Mouse (Mus musculus) cerebellum, adult 18-20 months (tissue): ENCODE data around the gene Arpp21.

Experiments
- DNase-seq, 2 experiments: peaks; one replicate each; pipeline ENCODE4 v3.0.0; 2021

Gene Arpp21

GRCm38 (mm10) chr9:112235696-112236397 lies at the start of gene Arpp21:
Arpp21 (minus strand) TSS chr9:112235938.
- DNase-seq = peak; percentile 53 to 57

GRCm38 (mm10) chr9:112272426-112272969 lies 36.8 kb upstream of the Arpp21 start:
- no peak for DNase-seq

GRCm38 (mm10) chr9:112264982-112265641 lies 29.4 kb upstream of the Arpp21 start:
- no peak for DNase-seq

DNA sequence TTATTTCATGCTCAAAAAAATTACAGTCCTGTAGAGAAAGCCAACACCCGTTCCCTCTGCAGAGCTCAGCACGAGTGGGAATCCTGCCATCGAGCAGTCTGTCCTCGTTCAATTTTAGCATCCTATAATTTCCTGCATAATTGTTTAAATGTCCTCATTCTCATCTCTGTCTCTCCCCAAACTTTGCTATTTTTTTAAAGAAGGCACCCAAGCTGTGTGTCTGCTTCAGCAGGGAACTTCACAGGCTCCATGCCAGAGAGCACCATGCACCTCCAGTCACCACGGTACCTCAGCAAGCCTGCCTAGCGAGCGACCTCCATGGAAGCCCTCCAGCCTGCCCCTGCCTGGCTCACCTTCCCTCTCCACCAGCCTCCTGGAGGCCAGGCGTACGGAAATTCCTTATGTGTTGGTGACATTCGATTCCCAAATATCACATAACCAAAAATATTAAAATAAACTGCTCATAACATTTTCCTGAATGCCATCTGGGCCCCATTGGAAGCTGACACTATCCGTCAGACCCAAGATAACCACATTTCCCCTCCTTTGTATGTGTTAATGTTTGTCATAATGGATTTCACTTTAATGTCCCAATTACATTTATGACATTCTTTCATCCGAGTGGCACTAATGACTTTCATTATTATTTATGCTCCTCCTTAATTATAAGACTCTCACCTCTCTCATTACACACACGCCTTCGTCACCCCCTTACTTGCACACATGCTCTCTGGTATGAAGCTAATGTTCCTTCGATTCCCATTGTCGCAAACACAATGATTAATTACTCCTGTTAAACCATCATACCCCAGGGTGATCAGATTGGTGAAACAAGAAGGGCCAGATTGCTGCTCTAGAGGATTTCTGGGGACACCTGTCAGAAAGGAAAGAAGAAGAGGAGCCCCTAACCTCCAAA lies 26.5 kb upstream of the Arpp21 start:
- peak; percentile 84 to 85 for DNase-seq

- DNase-seq = no peak
Observed at GRCm38 (mm10) chr9:112261556-112261955, 25.8 kb upstream of the Arpp21 start.

- DNase-seq = peak; percentile 82 to 90
Observed at GRCm38 (mm10) chr9:112260696-112261095, 25.0 kb upstream of the Arpp21 start.

DNA sequence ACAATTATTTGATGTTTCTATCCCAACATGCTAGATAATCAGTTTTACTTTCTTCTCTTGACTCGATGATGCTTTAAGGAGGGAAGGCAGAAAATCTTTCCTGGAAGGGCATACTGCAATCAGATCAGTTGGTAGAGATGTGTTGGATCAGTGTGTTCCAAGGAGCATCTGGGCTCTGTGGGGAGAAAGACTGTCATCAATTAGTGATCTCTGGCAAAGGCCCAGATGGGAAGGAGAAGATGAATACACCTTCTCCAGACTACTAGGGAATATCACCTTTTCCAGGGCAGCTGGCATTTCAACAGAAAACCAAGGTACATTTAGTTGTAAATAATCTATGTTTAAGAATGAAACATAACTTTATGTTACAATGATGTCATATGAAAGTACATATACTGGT lies 22.8 kb upstream of the Arpp21 start:
- DNase-seq = peak; percentile 40 to 43

DNA sequence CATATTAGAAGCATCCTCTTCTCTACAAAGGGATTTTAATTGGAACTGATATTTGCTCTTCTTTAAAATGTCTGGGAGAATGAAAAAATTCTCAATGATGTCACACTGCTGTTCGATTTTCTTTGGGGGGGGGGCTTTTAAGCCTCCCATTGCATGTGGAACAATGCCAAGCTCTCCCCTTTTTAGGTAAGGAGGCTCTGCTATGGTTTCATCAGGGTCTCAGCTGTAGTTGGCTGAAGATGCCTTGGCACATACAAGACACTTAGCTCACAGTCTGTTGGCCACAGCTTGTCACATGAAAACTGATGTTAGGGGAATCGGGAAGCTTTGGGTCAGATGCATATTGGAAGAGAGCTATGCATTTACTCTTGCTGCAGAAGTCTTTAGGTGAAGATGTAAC lies 20.2 kb upstream of the Arpp21 start:
- DNase-seq = no peak

GRCm38 (mm10) chr9:112253730-112254129 lies 18.0 kb upstream of the Arpp21 start:
- no peak for DNase-seq

DNA sequence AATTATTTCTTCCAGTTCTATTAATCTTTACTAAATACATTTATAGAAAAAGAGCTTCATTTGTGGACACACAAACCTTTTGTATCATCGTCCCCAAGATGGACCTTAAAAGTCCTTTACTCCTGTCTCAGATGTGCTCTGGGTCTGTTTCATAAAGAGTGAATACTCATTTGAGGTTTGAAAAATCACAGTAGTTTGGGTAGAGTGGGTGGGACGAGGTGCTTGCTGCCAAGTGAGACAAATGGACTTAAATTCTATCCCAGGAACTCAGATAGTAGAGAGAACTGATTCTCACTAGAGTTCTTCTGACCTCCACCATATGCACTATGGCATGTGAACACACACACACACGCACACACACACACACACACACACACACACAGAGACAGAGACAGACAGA lies 16.1 kb upstream of the Arpp21 start:
- no peak for DNase-seq

DNA sequence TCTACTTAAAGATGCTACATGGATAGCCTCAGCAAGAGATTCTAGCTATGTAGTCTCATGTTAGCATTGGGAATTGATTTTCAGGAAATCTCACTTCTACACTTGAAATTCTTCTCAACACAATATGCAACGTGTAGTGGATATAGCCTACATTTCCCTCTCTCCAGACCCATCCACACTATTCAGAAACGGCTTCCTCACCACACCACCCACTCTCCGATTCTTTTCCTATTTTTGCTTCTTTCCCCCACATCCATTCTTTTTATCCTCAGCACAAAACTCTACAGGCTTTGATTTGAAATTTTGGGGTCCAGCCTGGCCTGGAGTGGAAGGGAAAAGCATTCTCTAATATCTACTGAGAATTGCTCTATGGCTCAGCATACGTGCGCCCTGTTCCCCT lies 15.6 kb upstream of the Arpp21 start:
- no peak for DNase-seq

- no peak for DNase-seq
Observed at GRCm38 (mm10) chr9:112249753-112250152, 14.0 kb upstream of the Arpp21 start.

DNA sequence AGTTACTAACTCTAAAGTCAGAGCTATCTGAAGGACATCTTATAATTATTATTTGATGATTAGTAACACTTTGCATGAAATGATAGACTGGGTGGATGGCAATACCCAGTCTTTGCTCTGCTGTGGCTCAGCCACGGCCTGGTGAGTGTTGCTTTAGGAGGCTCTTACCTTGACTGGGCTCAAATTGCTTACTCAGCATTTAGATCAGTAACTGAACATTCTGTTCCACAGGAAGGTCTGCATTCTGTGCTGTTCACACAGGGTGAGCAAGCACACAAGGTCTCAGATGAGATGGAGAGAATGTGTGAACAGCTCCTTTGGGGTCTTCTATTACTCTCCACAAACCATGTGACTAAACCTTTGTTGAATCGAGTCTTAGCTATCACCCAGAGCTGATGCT lies 11.4 kb upstream of the Arpp21 start:
- no peak for DNase-seq

GRCm38 (mm10) chr9:112238168-112238567 lies 2.4 kb upstream of the Arpp21 start:
- DNase-seq = no peak

DNA sequence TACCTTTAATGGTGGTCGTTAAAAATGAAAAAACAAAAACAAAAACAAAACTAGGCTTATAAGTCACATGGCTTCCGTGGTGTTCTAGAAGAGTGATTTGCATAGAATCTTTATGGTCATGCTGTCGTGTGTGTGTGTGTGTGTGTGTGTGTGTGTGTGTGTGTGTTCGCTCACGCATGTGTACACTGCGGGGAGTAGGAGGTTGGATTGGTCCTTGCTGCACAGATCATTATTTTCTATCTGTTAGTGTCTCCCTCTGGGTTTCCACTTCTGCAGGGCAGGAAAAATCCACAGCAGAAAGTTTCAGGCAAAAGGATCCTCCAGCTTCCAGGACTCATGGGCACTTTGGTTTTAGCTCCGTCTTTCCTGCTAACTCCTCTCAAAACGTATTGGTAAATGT lies 813 bp upstream of the Arpp21 start:
- no peak for DNase-seq

DNA sequence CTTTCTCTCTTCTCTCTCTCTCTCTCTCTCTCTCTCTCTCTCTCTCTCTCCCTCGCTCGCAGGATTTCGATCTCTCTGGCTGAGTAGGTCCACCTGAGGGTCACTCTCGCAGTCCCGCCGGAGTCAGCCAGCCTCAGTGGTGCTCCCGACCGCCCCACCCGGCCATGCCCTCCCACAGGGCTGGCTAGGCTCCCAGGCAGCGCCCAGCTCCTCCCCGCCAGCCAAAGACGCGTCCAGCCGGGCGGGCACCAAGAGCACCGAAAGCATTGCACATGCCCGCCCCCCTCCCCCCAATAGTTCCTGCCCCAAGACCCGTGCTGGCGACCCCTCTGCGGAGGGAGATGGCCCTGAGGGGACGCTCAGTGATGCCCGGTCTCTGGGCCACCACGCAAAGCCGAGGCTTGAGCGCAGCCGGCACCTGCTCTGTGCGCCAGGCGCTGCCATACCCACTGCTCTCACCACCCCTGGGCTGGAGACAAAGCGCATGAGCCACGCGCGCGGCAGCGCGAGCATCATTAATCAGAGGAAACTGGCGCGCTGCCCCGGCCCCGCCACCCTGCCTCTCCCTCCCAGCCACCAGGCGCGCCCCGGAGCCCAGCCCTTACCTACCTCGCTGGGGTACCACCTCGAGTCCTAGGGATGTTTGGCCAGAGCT lies 570 bp downstream of the Arpp21 start:
- DNase-seq = peak; percentile 89 to 93

DNA sequence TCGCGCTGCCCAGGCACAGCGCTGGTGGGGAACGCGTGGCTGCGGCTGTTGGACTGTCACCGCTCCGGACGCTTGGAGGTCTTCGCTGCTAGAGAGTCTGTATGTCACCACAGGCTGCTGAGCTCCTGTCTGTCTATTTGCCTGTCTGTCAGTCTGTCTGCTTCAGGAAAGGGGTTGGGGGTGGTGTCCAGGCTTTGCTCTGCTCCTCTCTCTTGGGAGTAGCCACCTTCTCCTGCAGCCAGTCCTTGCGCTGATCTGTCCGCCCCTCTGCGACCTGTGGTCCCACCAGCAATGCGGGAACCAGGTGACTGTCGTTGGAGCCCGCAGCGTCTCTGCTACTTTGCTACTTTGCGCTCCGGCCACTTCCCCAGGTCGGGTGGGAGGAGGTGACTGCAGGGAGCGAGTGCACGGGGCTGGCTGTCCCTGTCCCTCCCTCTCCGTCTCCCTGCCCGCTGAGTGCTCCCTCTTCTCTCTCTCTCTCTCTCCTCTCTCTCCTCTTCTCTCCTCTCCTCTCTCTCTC lies 1.2 kb downstream of the Arpp21 start:
- peak; percentile 82 to 87 for DNase-seq

DNA sequence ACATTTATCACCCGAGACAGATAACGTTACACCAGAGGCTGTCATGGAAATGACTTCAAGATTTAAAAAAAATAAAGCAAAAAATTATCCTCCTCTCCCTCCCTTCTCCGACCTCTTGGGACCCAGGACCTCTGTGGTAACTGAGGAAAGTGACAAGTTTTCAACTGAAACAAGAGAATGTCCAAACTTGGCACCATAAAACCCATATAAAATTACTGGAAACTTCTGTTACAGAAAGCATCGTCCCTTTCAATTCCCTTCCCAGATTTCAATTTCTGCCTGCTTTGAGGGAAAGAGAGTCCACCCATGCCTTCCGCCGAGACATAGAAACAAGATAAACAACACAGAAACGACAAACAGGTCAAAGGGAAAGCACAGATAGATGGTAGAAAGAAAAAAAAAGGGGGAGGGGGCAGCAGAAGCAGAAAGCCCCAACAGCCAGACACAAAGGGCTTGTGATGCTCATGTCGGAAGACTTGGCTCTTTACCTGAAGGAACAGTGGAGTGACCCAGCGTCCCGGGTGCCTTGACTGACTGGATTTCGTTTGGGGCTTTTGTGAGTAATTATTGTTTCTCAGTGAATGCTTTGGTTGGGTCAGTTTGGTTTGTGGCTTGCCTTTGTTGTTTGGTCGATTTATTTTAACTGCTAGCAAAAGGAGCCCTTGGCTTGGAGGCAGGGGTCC lies 1.8 kb downstream of the Arpp21 start:
- DNase-seq = no peak

- DNase-seq = no peak
Observed at GRCm38 (mm10) chr9:112233378-112233777, 2.4 kb downstream of the Arpp21 start.

GRCm38 (mm10) chr9:112231935-112232575 lies 3.7 kb downstream of the Arpp21 start:
- peak; percentile 29 to 55 for DNase-seq

- DNase-seq = peak; percentile 52 to 66
Observed at GRCm38 (mm10) chr9:112231383-112231782, 4.4 kb downstream of the Arpp21 start.
